Mouse (Mus musculus): ENCODE measurements at regions not wholly inside any gene's neighbourhood (a gene's known extent, or its start where the extent isn't known, plus 50 kb on each side); places are given as distances from the start of the nearest gene placed in this dataset.

- ATAC-seq (ENCODE audit: low FRiP score) (no peak), DNase-seq (ENCODE audit: low spot score, missing footprints) (no peak)
- no peaks in the 10 kb centered on the region for H3K9me3 ChIP-seq (ENCODE audit: control insufficient read depth, low read length)
- no peaks in the 10 kb centered on the region for H3K36me3 ChIP-seq (ENCODE audit: control insufficient read depth, insufficient read depth, low read length)
- no peak overlapping the region for H3K9ac ChIP-seq (ENCODE audit: low read length)
- WGBS = 80% methylated on average over 4 of the region's 4 CpGs
- H3K4me1 ChIP-seq (ENCODE audit: control insufficient read depth, insufficient read depth, low read length) = no peaks in the 10 kb centered on the region
- H3K4me2 ChIP-seq = no peak overlapping the region
- no peak overlapping the region for H3K4me3 ChIP-seq (ENCODE audit: low read depth, low read length)
- no peak overlapping the region for H3K27ac ChIP-seq (ENCODE audit: low read depth, low read length)
- H3K27me3 ChIP-seq (ENCODE audit: control insufficient read depth, insufficient read depth, low read length) = no peaks in the 10 kb centered on the region
Observed at GRCm38 (mm10) chr10:126157300-126157699, 191.3 kb downstream of the Lrig3 start.

- Histone ChIP-seq H3K4me2 (no peak overlapping the region), H3K9ac (ENCODE audit: low read length) (no peak overlapping the region), H3K9me3 (ENCODE audit: control insufficient read depth, low read length) (no peaks in the 10 kb centered on the region), H3K4me1 (ENCODE audit: control insufficient read depth, insufficient read depth, low read length) (no peaks in the 10 kb centered on the region), H3K27ac (ENCODE audit: low read depth, low read length) (no peak overlapping the region), H3K36me3 (ENCODE audit: control insufficient read depth, insufficient read depth, low read length) (no peaks in the 10 kb centered on the region), H3K27me3 (ENCODE audit: control insufficient read depth, insufficient read depth, low read length) (no peaks in the 10 kb centered on the region), H3K4me3 (ENCODE audit: low read depth, low read length) (no peak overlapping the region)
- no peak for ATAC-seq (ENCODE audit: low FRiP score)
- WGBS = 93% methylated on average over 5 of the region's 5 CpGs
- no peak for DNase-seq (ENCODE audit: low spot score, missing footprints)
Observed at GRCm38 (mm10) chr10:126165215-126165614, 199.2 kb downstream of the Lrig3 start.

- Histone ChIP-seq H3K36me3 (ENCODE audit: control insufficient read depth, insufficient read depth, low read length) (no peaks in the 10 kb centered on the region), H3K4me2 (no peak overlapping the region), H3K9ac (ENCODE audit: low read length) (no peak overlapping the region), H3K9me3 (ENCODE audit: control insufficient read depth, low read length) (no peaks in the 10 kb centered on the region), H3K4me1 (ENCODE audit: control insufficient read depth, insufficient read depth, low read length) (no peaks in the 10 kb centered on the region), H3K4me3 (ENCODE audit: low read depth, low read length) (no peak overlapping the region), H3K27me3 (ENCODE audit: control insufficient read depth, insufficient read depth, low read length) (no peaks in the 10 kb centered on the region), H3K27ac (ENCODE audit: low read depth, low read length) (no peak overlapping the region)
- 92% methylated on average over 25 of the region's 25 CpGs for WGBS
- ATAC-seq (ENCODE audit: low FRiP score) = no peak
- DNase-seq (ENCODE audit: low spot score, missing footprints) = no peak
Observed at GRCm38 (mm10) chr10:126169095-126169873, 203.3 kb downstream of the Lrig3 start.

GRCm38 (mm10) chr10:126169874-126170163, 203.9 kb downstream of the Lrig3 start:
- 63% methylated on average over 5 of the region's 5 CpGs for WGBS
- Histone ChIP-seq H3K27ac (ENCODE audit: low read depth, low read length) (no peak overlapping the region), H3K4me1 (ENCODE audit: control insufficient read depth, insufficient read depth, low read length) (no peaks in the 10 kb centered on the region), H3K9me3 (ENCODE audit: control insufficient read depth, low read length) (no peaks in the 10 kb centered on the region), H3K9ac (ENCODE audit: low read length) (no peak overlapping the region), H3K4me2 (no peak overlapping the region), H3K36me3 (ENCODE audit: control insufficient read depth, insufficient read depth, low read length) (no peaks in the 10 kb centered on the region), H3K4me3 (ENCODE audit: low read depth, low read length) (no peak overlapping the region), H3K27me3 (ENCODE audit: control insufficient read depth, insufficient read depth, low read length) (no peaks in the 10 kb centered on the region)
- ATAC-seq (ENCODE audit: low FRiP score) (no peak), DNase-seq (ENCODE audit: low spot score, missing footprints) (no peak)

- ATAC-seq (ENCODE audit: low FRiP score) = no peak
- WGBS = 89% methylated on average over 4 of the region's 4 CpGs
- Histone ChIP-seq H3K36me3 (ENCODE audit: control insufficient read depth, insufficient read depth, low read length) (no peaks in the 10 kb centered on the region), H3K27ac (ENCODE audit: low read depth, low read length) (no peak overlapping the region), H3K4me2 (no peak overlapping the region), H3K9ac (ENCODE audit: low read length) (no peak overlapping the region), H3K27me3 (ENCODE audit: control insufficient read depth, insufficient read depth, low read length) (no peaks in the 10 kb centered on the region), H3K4me3 (ENCODE audit: low read depth, low read length) (no peak overlapping the region), H3K4me1 (ENCODE audit: control insufficient read depth, insufficient read depth, low read length) (no peaks in the 10 kb centered on the region), H3K9me3 (ENCODE audit: control insufficient read depth, low read length) (no peaks in the 10 kb centered on the region)
- DNase-seq (ENCODE audit: low spot score, missing footprints) = no peak
Observed at GRCm38 (mm10) chr10:126176759-126177473, 210.9 kb downstream of the Lrig3 start.

- Histone ChIP-seq H3K36me3 (ENCODE audit: control insufficient read depth, insufficient read depth, low read length) (no peaks in the 10 kb centered on the region), H3K27me3 (ENCODE audit: control insufficient read depth, insufficient read depth, low read length) (no peaks in the 10 kb centered on the region), H3K27ac (ENCODE audit: low read depth, low read length) (no peak overlapping the region), H3K4me2 (no peak overlapping the region), H3K4me3 (ENCODE audit: low read depth, low read length) (no peak overlapping the region), H3K9ac (ENCODE audit: low read length) (no peak overlapping the region), H3K4me1 (ENCODE audit: control insufficient read depth, insufficient read depth, low read length) (no peaks in the 10 kb centered on the region), H3K9me3 (ENCODE audit: control insufficient read depth, low read length) (no peaks in the 10 kb centered on the region)
- WGBS = 87% methylated on average over 2 of the region's 2 CpGs
- DNase-seq (ENCODE audit: low spot score, missing footprints) (peak; percentile 41), ATAC-seq (ENCODE audit: low FRiP score) (no peak)
Observed at GRCm38 (mm10) chr10:126182386-126182785, 216.4 kb downstream of the Lrig3 start.

- H3K4me1 ChIP-seq (ENCODE audit: control insufficient read depth, insufficient read depth, low read length) = no peaks in the 10 kb centered on the region
- H3K4me3 ChIP-seq (ENCODE audit: low read depth, low read length) = no peak overlapping the region
- H3K27ac ChIP-seq (ENCODE audit: low read depth, low read length) = no peak overlapping the region
- WGBS = 71% methylated on average over 2 of the region's 2 CpGs
- H3K36me3 ChIP-seq (ENCODE audit: control insufficient read depth, insufficient read depth, low read length) = no peaks in the 10 kb centered on the region
- ATAC-seq (ENCODE audit: low FRiP score) = no peak
- H3K27me3 ChIP-seq (ENCODE audit: control insufficient read depth, insufficient read depth, low read length) = no peaks in the 10 kb centered on the region
- DNase-seq (ENCODE audit: low spot score, missing footprints) = no peak
- H3K9me3 ChIP-seq (ENCODE audit: control insufficient read depth, low read length) = no peaks in the 10 kb centered on the region
- no peak overlapping the region for H3K4me2 ChIP-seq
- no peak overlapping the region for H3K9ac ChIP-seq (ENCODE audit: low read length)
Observed at GRCm38 (mm10) chr10:126183961-126184360, 218.0 kb downstream of the Lrig3 start.

GRCm38 (mm10) chr10:126185410-126185809, 219.4 kb downstream of the Lrig3 start:
- Histone ChIP-seq H3K9ac (ENCODE audit: low read length) (no peak overlapping the region), H3K4me1 (ENCODE audit: control insufficient read depth, insufficient read depth, low read length) (no peaks in the 10 kb centered on the region), H3K9me3 (ENCODE audit: control insufficient read depth, low read length) (no peaks in the 10 kb centered on the region), H3K4me2 (no peak overlapping the region), H3K27me3 (ENCODE audit: control insufficient read depth, insufficient read depth, low read length) (no peaks in the 10 kb centered on the region), H3K4me3 (ENCODE audit: low read depth, low read length) (no peak overlapping the region), H3K36me3 (ENCODE audit: control insufficient read depth, insufficient read depth, low read length) (no peaks in the 10 kb centered on the region), H3K27ac (ENCODE audit: low read depth, low read length) (no peak overlapping the region)
- WGBS = 90% methylated on average over 5 of the region's 5 CpGs
- ATAC-seq (ENCODE audit: low FRiP score) = no peak
- DNase-seq (ENCODE audit: low spot score, missing footprints) = peak; percentile 69

- H3K36me3 ChIP-seq (ENCODE audit: control insufficient read depth, insufficient read depth, low read length) = no peaks in the 10 kb centered on the region
- no peak overlapping the region for H3K4me2 ChIP-seq
- H3K9ac ChIP-seq (ENCODE audit: low read length) = no peak overlapping the region
- no peaks in the 10 kb centered on the region for H3K27me3 ChIP-seq (ENCODE audit: control insufficient read depth, insufficient read depth, low read length)
- ATAC-seq (ENCODE audit: low FRiP score) (no peak), DNase-seq (ENCODE audit: low spot score, missing footprints) (no peak)
- 90% methylated on average over 10 of the region's 10 CpGs for WGBS
- H3K27ac ChIP-seq (ENCODE audit: low read depth, low read length) = no peak overlapping the region
- H3K4me3 ChIP-seq (ENCODE audit: low read depth, low read length) = no peak overlapping the region
- H3K9me3 ChIP-seq (ENCODE audit: control insufficient read depth, low read length) = no peaks in the 10 kb centered on the region
- H3K4me1 ChIP-seq (ENCODE audit: control insufficient read depth, insufficient read depth, low read length) = no peaks in the 10 kb centered on the region
Observed at GRCm38 (mm10) chr10:126186086-126186485, 220.1 kb downstream of the Lrig3 start.
